Mouse (Mus musculus) forebrain, postnatal 0 days (tissue): Measurements from ENCODE around the gene Fut7. TPM values are rescaled to one million over a fixed set of nuclear protein-coding genes. Genes with fewer than 3 reads are reported as not detected.

ENCODE experiments used
- ATAC-seq: fragments of 200-750 bp; cut with Nextera tagmentation; 2 replicates; pipeline ENCODE4 v1.8.0; 2017; ENCODE audit warnings: mild to moderate bottlenecking, moderate library complexity
- DNase-seq: peaks from one replicate; pipeline ENCODE4 v3.0.0-alpha.2; 2015
- H3K27ac ChIP-seq: fragments of 300-500 bp; sonication (generic); 2 replicates; pipeline ENCODE4 v1.5.1; 2014; ENCODE audit warnings: low read depth, mild to moderate bottlenecking, antibody characterized with exemption, low read length, moderate library complexity, mixed read lengths
- H3K27me3 ChIP-seq: fragments of 300-500 bp; sonication (generic); 2 replicates; pipeline ENCODE4 v1.6.1; 2014; ENCODE audit warnings: mild to moderate bottlenecking, low read length, mixed read lengths; ENCODE audit not compliant: insufficient read depth
- H3K36me3 ChIP-seq: fragments of 300-500 bp; sonication (generic); 2 replicates; pipeline ENCODE4 v1.6.1; 2014; ENCODE audit warnings: mild to moderate bottlenecking, moderate library complexity; ENCODE audit not compliant: insufficient read depth
- H3K4me1 ChIP-seq: fragments of 300-500 bp; sonication (generic); 2 replicates; pipeline ENCODE4 v1.6.1; 2014; ENCODE audit warnings: antibody characterized with exemption; ENCODE audit not compliant: insufficient read depth
- H3K4me2 ChIP-seq: fragments of 300-500 bp; sonication (generic); 2 replicates; pipeline ENCODE4 v1.6.1; 2014; ENCODE audit warnings: low read depth, mild to moderate bottlenecking, moderate library complexity
- H3K4me3 ChIP-seq: fragments of 300-500 bp; sonication (generic); 2 replicates; pipeline ENCODE4 v1.5.1; 2014; ENCODE audit warnings: low read depth, low read length, mixed read lengths
- H3K9ac ChIP-seq: fragments of 300-500 bp; sonication (generic); 2 replicates; pipeline ENCODE4 v1.6.1; 2014; ENCODE audit warnings: mild to moderate bottlenecking
- H3K9me3 ChIP-seq: fragments of 300-500 bp; sonication (generic); 2 replicates; pipeline ENCODE4 v1.6.1; 2016; ENCODE audit warnings: low read length
- CTCF ChIP-seq: sonication (generic); IDR thresholded peaks from 2 replicates; pipeline ENCODE4 v1.5.1; 2016; ENCODE audit warnings: antibody characterized with exemption, control low read depth, low read depth
- WGBS: fragments of 180-500 bp; shearing (Covaris S2); extraction: QIAGEN DNeasy Blood & Tissue Kit; methylation state at CpG from one replicate; pipeline ENCODE4 v1.1.7; 2014; 5-methylcytosine and 5-hydroxymethylcytosine counted together
- microRNA-seq, 2 experiments: library from miRNA; unstranded; fragments of <30 nt; microRNA quantifications; one replicate each; pipeline ENCODE4; 2016
- polyA plus RNA-seq: library from polyadenylated mRNA; unstranded; fragments of >200 nt; fragmentation: Nextera tagmentation; extraction: Ambion mirVana; gene quantifications from 2 replicates; pipeline ENCODE4 v1.2.1, GENCODE M21; 2015
- total RNA-seq: library from RNA; depleted of rRNA; stranded (reverse); fragments of >200 nt; gene quantifications from 2 replicates; pipeline ENCODE4 v1.2.3, GENCODE M21; 2014; rRNA removed

Fut7 gene
- total and polyA plus RNA-seq, 2 experiments from 2014 or later: 0.17 to 1.3 TPM

- 31% methylated on average over 10 of the region's 10 CpGs for WGBS
- Histone ChIP-seq H3K4me2 (no peak overlapping the region), H3K4me3 (no peak overlapping the region), H3K36me3 (no peaks in the 10 kb centered on the region), H3K27ac (no peak overlapping the region), H3K9me3 (no peaks in the 10 kb centered on the region), H3K9ac (no peak overlapping the region), H3K27me3 (no peaks in the 10 kb centered on the region), H3K4me1 (peaks cover 5% of the 10 kb centered on the region; the same call in 1 of the 2 replicates)
- DNase-seq (no peak), ATAC-seq (no peak)
- no peak for TF ChIP-seq CTCF
Measured at GRCm38 (mm10) chr2:25465816-25466635, 43.0 kb downstream of the Fut7 start.

GRCm38 (mm10) chr2:25467606-25468303 is 44.7 kb downstream of the Fut7 start:
- TF ChIP-seq CTCF: no peak
- WGBS: 71% methylated on average over 14 of the region's 14 CpGs
- ATAC-seq: no peak
- Histone ChIP-seq H3K9me3 (no peaks in the 10 kb centered on the region), H3K9ac (no peak overlapping the region), H3K27me3 (no peaks in the 10 kb centered on the region), H3K36me3 (no peaks in the 10 kb centered on the region), H3K4me2 (no peak overlapping the region), H3K4me1 (peaks cover 3% of the 10 kb centered on the region; the same call in 1 of the 2 replicates), H3K27ac (no peak overlapping the region), H3K4me3 (no peak overlapping the region)
- DNase-seq: no peak

DNA sequence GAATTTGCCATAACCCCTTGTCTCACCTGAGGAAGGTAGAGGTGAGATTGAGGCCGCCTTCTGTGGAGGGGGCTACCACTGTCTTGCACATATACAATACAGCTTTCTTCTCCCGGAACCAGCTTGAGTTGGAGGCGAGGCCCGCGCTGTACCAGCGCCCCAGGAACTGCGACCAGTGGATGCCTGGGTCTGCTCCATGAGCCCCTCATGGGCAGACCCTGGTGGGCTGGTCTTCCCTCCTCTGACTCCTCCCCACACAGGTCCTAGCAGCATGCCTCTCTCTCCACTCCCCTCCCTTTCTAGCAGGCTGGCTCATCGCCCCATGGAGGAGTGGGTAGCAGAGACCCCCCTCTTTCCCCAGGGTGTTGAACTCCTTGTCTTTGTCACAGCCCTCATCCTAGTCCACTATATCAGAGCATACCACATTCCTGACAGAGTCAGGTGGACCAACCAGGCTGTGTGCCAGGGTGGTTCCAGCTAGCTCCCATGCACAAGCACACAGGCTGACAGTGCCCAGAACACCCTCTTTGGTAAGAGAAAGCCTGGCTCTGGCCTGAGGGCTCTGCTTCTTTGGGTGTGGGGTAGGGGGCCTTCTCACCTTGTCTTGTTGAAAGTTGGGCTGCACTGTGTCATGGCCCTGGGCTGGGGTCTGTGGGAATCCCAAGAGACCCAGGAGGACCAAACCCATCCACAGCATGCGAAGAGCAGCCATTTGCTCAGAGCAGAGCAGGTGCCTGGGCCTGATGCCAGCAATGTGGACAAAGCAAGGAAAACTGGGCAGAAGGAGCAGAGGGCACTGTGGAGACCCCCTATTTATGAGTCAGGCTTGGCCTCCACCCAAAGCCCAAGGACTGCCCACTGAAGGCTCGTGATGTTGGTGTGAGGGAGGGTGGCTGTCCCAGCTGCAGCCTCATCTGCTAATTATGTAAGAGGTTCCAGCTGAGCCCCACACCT is 46.2 kb downstream of the Fut7 start:
- Histone ChIP-seq H3K9me3 (no peaks in the 10 kb centered on the region), H3K27ac (peak overlapping the region; percentile 54), H3K4me2 (no peak overlapping the region), H3K9ac (0 out of 2 replicates have a peak overlapping the region, but pooled peaks have one; percentile 22), H3K27me3 (no peaks in the 10 kb centered on the region), H3K36me3 (no peaks in the 10 kb centered on the region), H3K4me1 (peaks cover 3% of the 10 kb centered on the region; the same call in 1 of the 2 replicates), H3K4me3 (no peak overlapping the region)
- 67% methylated on average over 10 of the region's 10 CpGs for WGBS
- no peak for TF ChIP-seq CTCF
- ATAC-seq: peak; percentile 83
- DNase-seq: peak; percentile 67

DNA sequence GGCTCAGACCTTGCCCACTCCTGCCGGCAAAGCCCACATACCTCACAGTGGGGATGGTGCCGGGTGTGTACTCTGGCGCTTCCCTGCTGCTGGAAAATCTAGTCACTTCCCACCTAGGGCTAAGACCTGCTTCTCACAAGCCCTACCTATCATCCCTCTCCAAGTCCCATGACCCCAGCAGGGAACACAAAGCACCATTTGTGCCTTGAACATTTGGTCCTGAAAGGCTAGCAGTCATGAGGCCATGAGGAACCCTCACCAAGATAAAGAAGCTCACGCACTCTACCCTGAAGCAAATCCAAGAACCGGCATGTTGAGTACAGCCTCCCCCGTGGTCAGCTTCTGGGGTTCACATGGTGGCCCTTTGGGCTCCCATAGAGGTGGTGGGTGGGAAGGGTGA is 46.9 kb downstream of the Fut7 start, which contains the start of gene Ptgds:
Gene Ptgds, minus strand, starts transcription at position 78 of the 400 bp plus-strand sequence.
- no peak for ATAC-seq
- Histone ChIP-seq H3K36me3 (no peaks in the 10 kb centered on the region), H3K27ac (peak within 1 kb of the TSS; percentile 54), H3K27me3 (no peaks in the 10 kb centered on the region), H3K4me3 (no peak within 1 kb of the TSS), H3K4me2 (no peak within 1 kb of the TSS), H3K9ac (0 out of 2 replicates have a peak within 1 kb of the TSS, but pooled peaks have one; percentile 22), H3K4me1 (peaks cover 3% of the 10 kb centered on the region; the same call in 1 of the 2 replicates), H3K9me3 (no peaks in the 10 kb centered on the region)
- no peak for DNase-seq
- WGBS: 64% methylated on average over 6 of the region's 6 CpGs
- TF ChIP-seq CTCF: no peak

DNA sequence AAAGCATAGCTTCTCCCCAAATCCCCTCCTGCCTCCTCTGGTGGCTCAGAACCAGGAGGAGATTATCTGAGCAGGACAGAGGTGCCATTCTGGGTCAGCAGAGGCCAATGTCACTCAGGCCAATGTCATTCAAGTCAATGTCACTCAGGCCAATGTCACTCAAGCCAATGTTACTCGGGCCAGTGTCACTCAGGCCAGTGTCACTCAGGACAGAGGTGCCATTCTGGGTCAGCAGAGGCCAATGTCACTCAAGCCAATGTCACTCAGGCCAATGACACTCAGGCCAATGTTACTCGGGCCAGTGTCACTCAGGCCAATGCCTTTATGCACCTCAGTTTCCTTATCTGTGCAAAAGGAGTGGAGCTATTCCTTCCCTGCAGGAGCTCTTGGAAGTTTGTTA is 49.5 kb downstream of the Fut7 start:
- Histone ChIP-seq H3K4me3 (no peak overlapping the region), H3K9me3 (no peaks in the 10 kb centered on the region), H3K9ac (no peak overlapping the region), H3K4me2 (no peak overlapping the region), H3K36me3 (no peaks in the 10 kb centered on the region), H3K27ac (no peak overlapping the region), H3K27me3 (no peaks in the 10 kb centered on the region), H3K4me1 (peaks cover 3% of the 10 kb centered on the region; the same call in 1 of the 2 replicates)
- TF ChIP-seq CTCF: no peak
- DNase-seq (no peak), ATAC-seq (no peak)
- 83% methylated on average over 2 of the region's 2 CpGs for WGBS

Small RNA genes lying within 50 kb of the gene (microRNA-seq; reads per million reads assigned to microRNA genes)
- gene Mir3087: 0.77 to 1.6 reads per million in 2 experiments

Other genes with a start within 250 kb of the Fut7 start
Only the 30 nearest of the 42 such genes appear.
- not detected in 2 replicates for gene Rnf224, start 186.5 kb upstream of the Fut7 start, total RNA-seq
- not detected in 2 replicates for gene Rnf224, start 186.5 kb upstream of the Fut7 start, polyA plus RNA-seq
- 77.6 and 84.1 TPM in 2 replicates for gene Rnf208, start 181.0 kb upstream of the Fut7 start, total RNA-seq
- 193 and 205 TPM in 2 replicates for gene Rnf208, start 181.0 kb upstream of the Fut7 start, polyA plus RNA-seq
- gene Cysrt1, start 180.8 kb upstream of the Fut7 start, total RNA-seq: not detected in 2 replicates
- not detected in 2 replicates for gene Cysrt1, start 180.8 kb upstream of the Fut7 start, polyA plus RNA-seq
- 10.1 and 12.8 TPM in 2 replicates for gene AL732309.1, start 176.4 kb upstream of the Fut7 start, total RNA-seq
- gene AL732309.1, start 176.4 kb upstream of the Fut7 start, polyA plus RNA-seq: 3.0 and 3.1 TPM in 2 replicates
- 29.2 and 42.5 TPM in 2 replicates for gene Tmem203, start 167.8 kb upstream of the Fut7 start, total RNA-seq
- gene Tmem203, start 167.8 kb upstream of the Fut7 start, polyA plus RNA-seq: 22.7 and 27.7 TPM in 2 replicates
- 15.2 and 18.1 TPM in 2 replicates for gene Tprn, start 160.6 kb upstream of the Fut7 start, total RNA-seq
- gene Tprn, start 160.6 kb upstream of the Fut7 start, polyA plus RNA-seq: 16.4 and 18.8 TPM in 2 replicates
- 108 and 127 TPM in 2 replicates for gene Ssna1, start 150.8 kb upstream of the Fut7 start, total RNA-seq
- 189 and 195 TPM in 2 replicates for gene Ssna1, start 150.8 kb upstream of the Fut7 start, polyA plus RNA-seq
- 30.2 and 37.9 TPM in 2 replicates for gene Anapc2, start 150.8 kb upstream of the Fut7 start, total RNA-seq
- gene Anapc2, start 150.8 kb upstream of the Fut7 start, polyA plus RNA-seq: 90.7 and 108 TPM in 2 replicates
- gene Tmem210, start 135.1 kb upstream of the Fut7 start, total RNA-seq: not detected in 2 replicates
- gene Tmem210, start 135.1 kb upstream of the Fut7 start, polyA plus RNA-seq: not detected in 2 replicates
- not detected in 2 replicates for gene Lrrc26, start 133.4 kb upstream of the Fut7 start, total RNA-seq
- gene Lrrc26, start 133.4 kb upstream of the Fut7 start, polyA plus RNA-seq: 0.15 TPM in 1 of 2 replicates, not detected in the other
- gene Grin1, start 104.1 kb upstream of the Fut7 start, total RNA-seq: 77.3 and 88.5 TPM in 2 replicates
- gene Grin1, start 104.1 kb upstream of the Fut7 start, polyA plus RNA-seq: 46.9 and 58.2 TPM in 2 replicates
- gene Man1b1, start 90.9 kb upstream of the Fut7 start, total RNA-seq: 54.0 and 66.1 TPM in 2 replicates
- 35.5 and 43.8 TPM in 2 replicates for gene Man1b1, start 90.9 kb upstream of the Fut7 start, polyA plus RNA-seq
- gene Dpp7, start 66.9 kb upstream of the Fut7 start, total RNA-seq: 17.4 and 21.7 TPM in 2 replicates
- 15.3 and 19.8 TPM in 2 replicates for gene Dpp7, start 66.9 kb upstream of the Fut7 start, polyA plus RNA-seq
- gene Uap1l1, start 57.6 kb upstream of the Fut7 start, total RNA-seq: 4.1 and 5.2 TPM in 2 replicates
- 10.4 and 11.9 TPM in 2 replicates for gene Uap1l1, start 57.6 kb upstream of the Fut7 start, polyA plus RNA-seq
- gene Sapcd2, start 50.9 kb upstream of the Fut7 start, total RNA-seq: 13.2 and 13.9 TPM in 2 replicates
- 9.5 and 12.7 TPM in 2 replicates for gene Sapcd2, start 50.9 kb upstream of the Fut7 start, polyA plus RNA-seq
- 8.2 and 13.5 TPM in 2 replicates for gene Entpd2, start 27.4 kb upstream of the Fut7 start, total RNA-seq
- gene Entpd2, start 27.4 kb upstream of the Fut7 start, polyA plus RNA-seq: 14.2 and 18.2 TPM in 2 replicates
- gene Npdc1, start 23.9 kb upstream of the Fut7 start, total RNA-seq: 179 and 188 TPM in 2 replicates
- 413 and 442 TPM in 2 replicates for gene Npdc1, start 23.9 kb upstream of the Fut7 start, polyA plus RNA-seq
- gene Abca2, start 5.4 kb downstream of the Fut7 start, total RNA-seq: 51.5 and 67.4 TPM in 2 replicates
- 8.8 and 10.5 TPM in 2 replicates for gene Abca2, start 5.4 kb downstream of the Fut7 start, polyA plus RNA-seq
- gene Clic3, start 33.6 kb downstream of the Fut7 start, total RNA-seq: 0.48 TPM in 1 of 2 replicates, not detected in the other
- 2.5 and 3.6 TPM in 2 replicates for gene Clic3, start 33.6 kb downstream of the Fut7 start, polyA plus RNA-seq
- gene Paxx, start 37.8 kb downstream of the Fut7 start, total RNA-seq: 154 and 164 TPM in 2 replicates
- gene Paxx, start 37.8 kb downstream of the Fut7 start, polyA plus RNA-seq: 151 and 154 TPM in 2 replicates
- gene Ptgds, start 46.8 kb downstream of the Fut7 start, total RNA-seq: 1,270 and 1,729 TPM in 2 replicates
- 1,561 and 1,919 TPM in 2 replicates for gene Ptgds, start 46.8 kb downstream of the Fut7 start, polyA plus RNA-seq
- not detected in 2 replicates for gene Lcn12, start 70.6 kb downstream of the Fut7 start, total RNA-seq
- gene Lcn12, start 70.6 kb downstream of the Fut7 start, polyA plus RNA-seq: not detected in 2 replicates
- gene Fbxw5, start 77.5 kb downstream of the Fut7 start, total RNA-seq: 120 and 140 TPM in 2 replicates
- 93.8 and 116 TPM in 2 replicates for gene Fbxw5, start 77.5 kb downstream of the Fut7 start, polyA plus RNA-seq
- gene C8g, start 78.5 kb downstream of the Fut7 start, total RNA-seq: 0.85 and 2.4 TPM in 2 replicates
- 4.0 and 4.3 TPM in 2 replicates for gene C8g, start 78.5 kb downstream of the Fut7 start, polyA plus RNA-seq
- 8.0 and 9.6 TPM in 2 replicates for gene Traf2, start 123.7 kb downstream of the Fut7 start, total RNA-seq
- gene Traf2, start 123.7 kb downstream of the Fut7 start, polyA plus RNA-seq: 7.8 and 9.2 TPM in 2 replicates
- 151 and 174 TPM in 2 replicates for gene Edf1, start 134.6 kb downstream of the Fut7 start, total RNA-seq
- 368 and 392 TPM in 2 replicates for gene Edf1, start 134.6 kb downstream of the Fut7 start, polyA plus RNA-seq
- gene Mamdc4, start 151.6 kb downstream of the Fut7 start, total RNA-seq: 1.0 and 9.0 TPM in 2 replicates
- gene Mamdc4, start 151.6 kb downstream of the Fut7 start, polyA plus RNA-seq: 0.21 and 0.26 TPM in 2 replicates
- gene Phpt1, start 152.0 kb downstream of the Fut7 start, total RNA-seq: 33.7 and 43.2 TPM in 2 replicates
- gene Phpt1, start 152.0 kb downstream of the Fut7 start, polyA plus RNA-seq: 171 and 185 TPM in 2 replicates
- 13.5 and 16.0 TPM in 2 replicates for gene Ajm1, start 158.5 kb downstream of the Fut7 start, total RNA-seq
- 11.3 and 13.7 TPM in 2 replicates for gene Ajm1, start 158.5 kb downstream of the Fut7 start, polyA plus RNA-seq
- gene Rabl6, start 185.3 kb downstream of the Fut7 start, total RNA-seq: 68.2 and 79.3 TPM in 2 replicates
- 51.8 and 54.9 TPM in 2 replicates for gene Rabl6, start 185.3 kb downstream of the Fut7 start, polyA plus RNA-seq